Mouse (Mus musculus): ENCODE measurements at regions not wholly inside any gene's neighbourhood (a gene's known extent, or its start where the extent isn't known, plus 50 kb on each side); places are given as distances from the start of the nearest gene placed in this dataset.

DNA sequence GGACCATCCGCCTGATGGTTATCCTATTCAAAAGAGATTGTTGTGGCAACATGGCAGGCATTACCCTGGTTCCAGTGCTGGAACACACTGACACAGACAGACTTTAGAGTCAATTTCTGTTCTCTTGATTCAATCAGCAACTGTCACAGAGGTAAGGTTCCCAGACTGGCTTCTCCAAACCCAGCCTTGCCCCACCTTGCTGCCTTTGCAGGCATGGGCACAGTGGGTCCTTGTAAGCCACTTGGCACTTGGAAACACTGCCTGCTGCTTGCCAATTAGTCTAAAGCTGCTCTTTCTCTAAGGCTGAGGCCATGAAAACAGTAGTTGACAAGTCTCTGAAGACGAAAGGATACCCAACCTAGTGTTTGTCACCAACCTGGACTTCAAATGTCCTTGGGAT lies 158.7 kb upstream of the Tmtc1 start:
- DNase-seq (ENCODE audit: extremely low spot score, low read depth, low spot score): no peak

DNA sequence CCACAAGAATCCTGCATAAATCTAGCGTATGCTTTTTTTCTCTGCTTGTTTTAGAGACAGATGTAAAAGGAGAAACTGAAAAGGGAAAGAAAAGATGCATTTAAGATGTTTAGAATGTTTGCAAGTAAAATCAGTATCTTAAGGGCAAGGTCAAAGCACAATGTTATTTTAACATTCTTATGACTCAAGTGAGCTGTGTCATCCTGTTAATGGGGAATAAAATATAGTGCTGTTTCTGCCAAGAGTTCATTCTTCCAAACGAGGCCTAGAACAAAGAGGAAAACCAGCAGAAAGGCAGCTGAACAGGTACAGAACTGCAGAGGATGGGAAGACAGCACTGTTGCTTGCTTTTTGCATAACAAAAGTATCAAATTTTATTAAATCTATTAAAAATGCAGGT lies 156.7 kb upstream of the Tmtc1 start:
- DNase-seq (ENCODE audit: extremely low spot score, low read depth, low spot score): no peak

DNA sequence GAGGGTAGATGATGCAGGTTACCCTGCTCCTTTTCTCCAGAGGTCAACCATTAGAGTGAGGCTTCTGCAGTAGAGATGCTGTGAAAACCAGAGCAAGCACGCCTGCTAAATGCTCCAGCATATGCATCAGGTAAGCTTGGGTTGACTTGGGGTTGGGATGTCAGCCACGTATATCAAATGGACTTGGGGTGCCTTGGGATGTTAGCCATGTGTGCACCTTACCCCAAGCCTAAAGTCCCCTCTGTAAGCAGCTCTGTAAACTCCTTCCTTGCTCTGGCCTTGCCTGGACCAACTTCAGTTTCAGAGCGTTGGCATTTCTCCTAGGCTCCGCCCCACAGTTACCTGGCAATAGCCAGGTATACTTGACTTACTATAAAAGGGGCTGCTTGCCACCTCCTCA lies 155.3 kb upstream of the Tmtc1 start:
- DNase-seq (ENCODE audit: extremely low spot score, low read depth, low spot score): peak; percentile 16

DNA sequence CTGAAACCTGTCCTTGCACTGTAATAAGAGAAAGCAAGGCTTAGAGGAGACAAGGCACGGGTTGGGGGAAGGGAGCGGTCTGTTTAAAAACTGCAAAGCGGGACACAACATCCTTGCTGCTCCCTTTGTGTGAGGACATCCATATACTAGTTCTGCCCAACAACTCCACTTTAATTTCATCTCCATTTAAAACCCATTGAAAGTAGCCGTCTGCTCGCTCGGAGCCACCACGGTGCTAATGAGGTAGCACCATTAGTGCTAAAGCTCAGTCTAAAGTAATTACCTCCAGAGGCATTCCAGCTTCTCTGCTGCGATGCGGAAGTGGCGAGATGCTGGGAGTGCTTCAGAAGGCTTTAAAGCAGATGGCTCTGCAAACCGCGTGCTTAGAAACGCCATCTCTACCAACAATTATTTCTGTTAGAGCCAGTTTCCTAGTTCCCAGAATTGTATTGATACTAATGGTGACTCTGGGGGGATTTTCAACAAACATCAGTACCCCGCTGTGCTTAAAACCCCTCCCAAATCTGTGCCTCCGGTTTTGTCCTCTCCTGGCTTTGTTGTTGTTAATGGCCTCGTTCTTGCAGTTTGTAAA lies 154.7 kb upstream of the Tmtc1 start:
- peak; percentile 61 for DNase-seq (ENCODE audit: extremely low spot score, low read depth, low spot score)

- DNase-seq (ENCODE audit: extremely low spot score, low read depth, low spot score): no peak
Observed at GRCm38 (mm10) chr6:148595009-148595770, 151.0 kb upstream of the Tmtc1 start.

DNA sequence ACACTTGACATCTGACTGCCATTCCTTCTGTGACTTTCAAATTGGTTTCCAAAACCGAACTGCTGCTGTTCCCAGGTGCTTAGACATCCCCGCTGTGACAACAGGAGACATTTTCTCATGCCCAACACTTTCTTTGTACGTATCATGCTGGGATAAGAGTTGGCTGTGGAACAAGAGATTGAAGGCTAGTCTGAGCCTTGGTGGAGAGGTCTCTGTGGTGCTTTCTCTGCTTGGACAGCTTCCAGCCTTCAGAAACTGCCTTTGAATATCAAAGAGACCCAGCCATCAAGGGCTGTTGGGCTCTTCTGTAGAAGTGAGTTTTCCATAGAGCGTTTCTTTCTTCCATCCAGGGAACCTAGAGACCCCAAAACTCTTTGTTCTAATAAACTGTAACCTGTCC lies 144.8 kb upstream of the Tmtc1 start:
- no peak for DNase-seq (ENCODE audit: extremely low spot score, low read depth, low spot score)

GRCm38 (mm10) chr6:148586439-148587321 lies 142.5 kb upstream of the Tmtc1 start:
- no peak for DNase-seq (ENCODE audit: extremely low spot score, low read depth, low spot score)

DNA sequence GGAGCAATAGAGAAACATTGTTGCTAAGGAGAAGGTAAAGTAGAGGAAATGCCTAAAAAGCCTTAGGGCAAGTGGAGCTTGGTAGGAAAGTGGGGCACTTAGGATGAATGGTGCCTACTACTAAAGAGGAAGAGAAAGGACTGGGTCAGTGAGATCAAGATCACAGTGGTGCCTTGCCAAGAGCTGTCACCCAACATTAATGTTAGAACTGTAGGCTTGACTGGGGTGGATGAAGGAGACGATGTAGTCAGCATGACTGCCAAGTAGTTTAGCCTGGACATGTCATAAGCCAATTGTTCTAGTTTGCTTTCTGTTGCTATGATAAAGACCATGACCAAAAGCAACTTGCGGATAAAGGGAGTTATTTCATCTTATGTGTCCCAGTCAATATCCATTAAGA lies 139.9 kb upstream of the Tmtc1 start:
- no peak for DNase-seq (ENCODE audit: extremely low spot score, low read depth, low spot score)

DNA sequence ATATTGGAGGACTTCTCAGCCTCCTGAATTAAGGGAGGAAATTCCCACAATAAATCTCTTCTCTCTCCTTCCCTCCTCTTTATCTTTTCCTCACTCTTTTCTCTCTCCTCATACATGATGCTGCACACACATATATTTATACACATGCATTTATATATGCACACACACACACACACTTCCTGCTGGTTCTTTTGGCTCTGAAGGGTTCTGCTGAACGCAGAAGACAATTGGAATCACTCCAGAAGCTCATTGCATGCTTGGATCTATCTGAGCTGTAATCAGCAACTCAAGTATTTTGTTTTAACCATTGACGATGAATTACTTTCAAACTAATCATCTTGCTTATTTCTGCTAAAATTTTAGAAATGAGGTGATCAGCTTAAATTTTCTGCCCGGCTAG lies 134.1 kb upstream of the Tmtc1 start:
- no peak for DNase-seq (ENCODE audit: extremely low spot score, low read depth, low spot score)

DNA sequence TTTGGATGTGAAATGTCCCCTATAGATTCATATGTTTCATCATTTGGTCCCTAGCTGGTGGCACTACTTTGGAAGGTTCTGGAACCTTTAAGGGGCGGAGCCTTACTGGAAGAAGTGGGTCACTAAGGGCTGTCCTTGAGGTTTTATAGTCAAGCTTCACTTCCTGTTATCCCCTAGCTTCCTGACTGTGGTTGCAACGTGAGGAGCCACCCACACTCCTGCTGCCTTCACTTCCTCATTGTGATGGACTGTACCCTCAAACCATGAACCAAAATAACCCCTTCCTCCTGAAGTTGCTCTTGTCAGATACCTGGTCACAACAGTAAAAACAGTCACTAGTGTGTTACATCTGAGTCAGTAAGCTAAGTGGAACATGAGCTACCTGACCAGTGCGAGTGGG lies 133.5 kb upstream of the Tmtc1 start:
- no peak for DNase-seq (ENCODE audit: extremely low spot score, low read depth, low spot score)

DNA sequence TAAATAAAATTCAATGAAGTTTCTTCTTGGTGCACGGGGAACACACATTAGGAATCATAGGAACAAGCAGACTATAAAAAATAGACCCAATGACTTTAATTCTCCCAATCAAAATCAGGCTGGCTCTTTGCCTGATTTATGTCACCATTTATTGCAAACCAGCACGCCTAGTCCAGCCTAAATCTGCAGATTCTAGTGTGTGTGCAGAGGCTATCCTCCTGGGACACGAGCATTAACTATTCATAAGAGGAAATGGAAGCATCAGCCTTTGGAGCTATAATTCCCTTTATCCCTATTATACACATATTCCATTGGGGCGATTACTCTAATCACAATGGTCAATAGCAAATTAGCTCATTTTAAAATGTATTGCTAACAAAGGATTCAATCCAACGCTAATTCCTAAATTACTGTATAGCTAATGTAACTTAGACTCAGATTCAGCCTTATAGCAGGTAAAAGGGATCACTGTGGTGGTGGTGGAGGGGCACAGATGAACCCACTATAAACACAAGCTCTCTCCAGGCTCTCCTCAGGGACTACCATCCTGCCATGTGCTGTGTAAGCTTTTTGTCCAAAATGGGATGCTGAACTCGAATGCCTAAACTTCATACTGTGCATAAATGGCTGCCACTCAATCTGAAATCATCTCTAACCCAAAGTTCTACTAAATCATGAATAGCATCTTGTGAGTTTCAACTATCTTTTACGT lies 130.7 kb upstream of the Tmtc1 start:
- no peak for DNase-seq (ENCODE audit: extremely low spot score, low read depth, low spot score)

DNA sequence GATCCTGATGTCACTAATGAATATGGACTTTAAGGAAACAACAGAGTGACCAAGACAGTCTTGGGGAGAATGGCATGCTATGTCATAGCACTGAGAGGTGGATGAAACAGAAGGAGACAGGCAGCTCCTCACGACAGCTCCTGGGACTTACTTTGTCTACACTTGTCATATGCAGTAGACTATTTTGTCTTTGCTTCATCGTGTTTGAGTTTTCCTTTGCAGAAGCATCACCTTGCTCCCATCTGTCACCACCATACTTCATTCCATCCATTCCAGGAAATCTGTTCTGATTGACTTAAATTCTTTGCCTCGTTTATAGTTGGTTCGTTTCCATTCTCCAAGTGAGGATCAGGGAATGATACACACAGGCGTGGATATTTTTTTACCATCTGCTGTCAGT lies 128.0 kb upstream of the Tmtc1 start:
- DNase-seq (ENCODE audit: extremely low spot score, low read depth, low spot score): no peak

GRCm38 (mm10) chr6:148571651-148572050 lies 127.5 kb upstream of the Tmtc1 start:
- DNase-seq (ENCODE audit: extremely low spot score, low read depth, low spot score): no peak

DNA sequence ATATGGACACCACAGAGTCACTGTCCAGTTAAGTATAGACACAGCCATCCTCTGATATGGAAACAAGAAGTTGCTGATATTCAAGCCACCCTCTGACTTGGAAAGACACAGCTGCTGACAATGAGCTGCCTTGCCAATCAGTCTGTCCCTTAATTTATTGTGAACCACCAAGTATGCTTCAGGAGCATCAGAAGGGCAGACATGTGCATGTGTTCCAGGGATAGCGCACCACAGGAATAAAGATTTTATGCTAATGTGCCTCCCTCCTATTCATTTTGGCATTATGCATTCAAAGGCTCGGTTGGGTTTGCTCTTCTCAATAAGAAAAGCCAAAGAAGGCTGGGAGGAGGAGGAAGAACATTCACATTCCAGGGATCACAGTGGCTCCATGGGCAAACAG lies 120.0 kb upstream of the Tmtc1 start:
- no peak for DNase-seq (ENCODE audit: extremely low spot score, low read depth, low spot score)

GRCm38 (mm10) chr6:148562206-148562708 lies 118.1 kb upstream of the Tmtc1 start:
- DNase-seq (ENCODE audit: extremely low spot score, low read depth, low spot score): no peak

DNA sequence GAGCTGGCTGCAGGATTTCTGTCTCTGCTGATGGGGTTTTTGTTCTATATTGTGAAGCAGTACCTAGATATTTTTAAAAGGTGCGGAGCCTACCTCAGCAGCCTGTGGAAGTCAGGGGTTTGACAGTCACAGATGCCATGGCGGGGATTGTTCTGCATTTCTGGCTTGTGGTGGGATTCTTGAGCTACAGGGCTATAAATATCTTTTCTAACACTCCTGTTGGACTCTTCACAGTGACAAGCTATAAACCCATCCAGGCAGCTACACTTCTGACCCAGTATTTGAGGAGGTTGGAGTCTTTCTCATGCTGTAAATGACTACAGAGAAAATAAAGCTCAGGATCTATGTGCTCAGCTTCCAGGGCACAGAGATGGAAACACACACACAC lies 112.3 kb upstream of the Tmtc1 start:
- DNase-seq (ENCODE audit: extremely low spot score, low read depth, low spot score): no peak

DNA sequence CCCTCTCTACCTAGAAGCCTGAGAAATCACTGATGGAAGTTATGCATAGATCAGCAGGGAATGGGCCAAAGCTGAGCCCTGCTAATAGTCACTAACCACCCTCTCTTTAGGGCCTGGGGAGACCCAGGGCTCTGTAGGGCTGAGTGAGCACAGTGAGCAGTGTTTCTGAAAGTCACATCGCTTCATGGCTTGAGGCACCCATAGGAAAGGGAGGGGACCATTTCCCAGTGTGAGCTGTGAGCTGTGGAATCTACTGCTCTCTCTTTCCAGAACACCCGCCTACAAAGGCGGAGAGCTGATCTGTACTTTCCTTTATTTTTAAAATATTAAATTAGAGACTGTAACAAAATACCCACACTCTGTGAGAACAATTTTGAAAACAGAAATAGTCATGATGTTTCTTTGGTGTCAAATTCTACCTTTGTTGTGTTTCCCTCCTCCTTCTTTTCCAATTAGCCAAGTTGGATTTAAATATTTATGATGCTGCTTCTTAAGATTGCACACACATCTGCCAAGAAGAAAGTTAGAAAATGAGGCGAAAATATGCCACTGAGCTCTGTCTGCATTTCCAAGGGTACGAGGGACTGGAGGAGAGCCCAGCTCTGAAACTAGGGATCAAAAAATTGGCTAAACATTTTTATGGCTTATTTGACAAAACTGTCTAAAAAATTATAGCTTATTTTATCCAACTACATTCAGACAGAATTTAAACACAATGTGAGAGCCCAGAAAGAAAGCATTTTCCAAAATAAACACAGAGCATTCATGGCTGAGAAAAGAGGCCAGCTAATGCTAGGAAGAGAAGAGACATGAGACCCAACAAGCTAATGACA lies 111.7 kb upstream of the Tmtc1 start:
- no peak for DNase-seq (ENCODE audit: extremely low spot score, low read depth, low spot score)

DNA sequence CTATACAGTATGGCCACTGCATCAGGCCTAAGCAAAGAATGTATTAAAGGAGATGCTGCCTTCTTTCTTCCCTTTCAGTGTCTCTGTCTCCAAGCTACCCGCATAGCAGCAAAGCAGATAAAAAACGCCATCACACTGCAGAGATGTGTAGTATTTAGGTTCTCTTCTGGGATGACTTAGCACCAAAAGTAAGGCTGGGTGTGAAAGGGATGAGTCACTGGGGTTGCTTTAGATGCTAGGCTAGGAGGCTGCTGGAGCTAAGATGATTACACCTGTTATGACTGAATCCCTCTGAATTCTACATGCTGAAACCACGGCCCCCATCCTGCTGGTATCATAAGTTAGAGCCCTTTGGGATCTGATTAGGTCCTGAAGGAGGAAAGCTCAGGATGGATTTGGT lies 110.3 kb upstream of the Tmtc1 start:
- DNase-seq (ENCODE audit: extremely low spot score, low read depth, low spot score): no peak

GRCm38 (mm10) chr6:148553616-148554015 lies 109.4 kb upstream of the Tmtc1 start:
- DNase-seq (ENCODE audit: extremely low spot score, low read depth, low spot score): no peak

- no peak for DNase-seq (ENCODE audit: extremely low spot score, low read depth, low spot score)
Observed at GRCm38 (mm10) chr6:148551097-148551496, 106.9 kb upstream of the Tmtc1 start.
